Mouse (Mus musculus) CH12.LX (cell line): ENCODE results near the gene 4930595D18Rik. TPM values are rescaled to one million over a fixed set of nuclear protein-coding genes. Genes with fewer than 3 reads are reported as not detected.

Source experiments
- DNase-seq: peaks from one replicate; pipeline ENCODE4 v3.0.0-alpha.2; 2013; ENCODE audit errors: extremely low read depth
- H3K27ac ChIP-seq: 2 replicates; pipeline ENCODE4 v1.5.1; 2012; ENCODE audit warnings: low read depth, mild to moderate bottlenecking, control low read depth, moderate library complexity; ENCODE audit not compliant: insufficient read depth
- H3K27me3 ChIP-seq: replicated peaks from 2 replicates; pipeline ENCODE3; 2012; ENCODE audit warnings: inconsistent platforms
- H3K36me3 ChIP-seq, 2 experiments: replicated peaks in 1 of 2; 2 replicates each; pipeline versions ENCODE3 to v1.6.1; 2012; ENCODE audit warnings: inconsistent platforms in 1 of 2, low read length in 1 of 2, mild to moderate bottlenecking in 1 of 2, mixed read lengths in 1 of 2, moderate library complexity in 1 of 2; ENCODE audit not compliant: control insufficient read depth in 1 of 2, insufficient read depth in 1 of 2
- H3K4me1 ChIP-seq, 2 experiments: 2 replicates each; pipeline ENCODE4 v1.6.1; 2012; ENCODE audit warnings: inconsistent platforms in 1 of 2, moderate library complexity in 1 of 2; ENCODE audit not compliant: insufficient read depth in 2 of 2, control insufficient read depth in 1 of 2
- H3K4me2 ChIP-seq: 2 replicates; pipeline ENCODE4 v1.6.1; 2012; ENCODE audit warnings: low read depth, mild to moderate bottlenecking, control low read depth; ENCODE audit not compliant: poor library complexity, insufficient read depth, severe bottlenecking
- H3K4me3 ChIP-seq, 3 experiments: fragments of 150-350 bp in 1 of 3; sonication (generic) in 1 of 3; replicated peaks in 1 of 3; 2 replicates each; pipeline versions ENCODE3 to v1.5.1; 2011 to 2012; ENCODE audit warnings: low read depth in 2 of 3, low read length in 2 of 3, mild to moderate bottlenecking in 2 of 3, moderate library complexity in 2 of 3, control low read depth in 1 of 3, improper control_type of control experiment in 1 of 3, inconsistent platforms in 1 of 3, mixed read lengths in 1 of 3; ENCODE audit not compliant: poor library complexity in 1 of 3
- H3K79me2 ChIP-seq: replicated peaks from 2 replicates; pipeline ENCODE4 v1.6.1; 2012; ENCODE audit warnings: mild to moderate bottlenecking, moderate library complexity; ENCODE audit not compliant: control insufficient read depth, poor library complexity, insufficient read depth, severe bottlenecking; ENCODE audit errors: extremely low read depth
- H3K9ac ChIP-seq: 2 replicates; pipeline ENCODE4 v1.6.1; 2012; ENCODE audit warnings: low read depth, mild to moderate bottlenecking, control low read depth, moderate library complexity; ENCODE audit not compliant: insufficient read depth
- H3K9me3 ChIP-seq: replicated peaks from 2 replicates; pipeline ENCODE3; 2012; ENCODE audit warnings: low read length, inconsistent platforms, mixed read lengths
- CHD2 ChIP-seq: IDR thresholded peaks from 2 replicates; pipeline ENCODE4 v1.6.1; 2011; ENCODE audit warnings: low read length, improper control_type of control experiment
- CTCF ChIP-seq, 2 experiments: IDR thresholded peaks in 1 of 2; conservative IDR thresholded peaks in 1 of 2; 2 replicates each; pipeline ENCODE4 v1.5.1; 2011 to 2012; ENCODE audit warnings: low read depth in 2 of 2, low read length in 2 of 2, improper control_type of control experiment in 1 of 2, inconsistent platforms in 1 of 2, mild to moderate bottlenecking in 1 of 2, moderate library complexity in 1 of 2
- ELF1 ChIP-seq: IDR thresholded peaks from 2 replicates; pipeline ENCODE4 v1.6.1; 2014; ENCODE audit warnings: low read depth, mild to moderate bottlenecking, inconsistent platforms, low read length, improper control_type of control experiment
- EP300 ChIP-seq: IDR thresholded peaks from 2 replicates; pipeline ENCODE4 v1.6.1; 2011; ENCODE audit warnings: low read length, improper control_type of control experiment
- GABPA ChIP-seq: IDR thresholded peaks from 2 replicates; pipeline ENCODE4 v1.6.1; 2012; ENCODE audit warnings: low read depth, low read length, improper control_type of control experiment, inconsistent platforms; ENCODE audit not compliant: insufficient replicate concordance
- HCFC1 ChIP-seq: IDR thresholded peaks from 2 replicates; pipeline ENCODE4 v1.6.1; 2012; ENCODE audit warnings: low read depth, mild to moderate bottlenecking, inconsistent platforms, low read length, improper control_type of control experiment
- IRF4 ChIP-seq: IDR thresholded peaks from 2 replicates; pipeline ENCODE4 v1.6.1; 2014; ENCODE audit warnings: low read depth, mild to moderate bottlenecking, inconsistent platforms, low read length, improper control_type of control experiment
- JUND ChIP-seq: conservative IDR thresholded peaks from 2 replicates; pipeline ENCODE4 v1.6.1; 2011; ENCODE audit warnings: low read depth, low read length, improper control_type of control experiment
- MAFK ChIP-seq: IDR thresholded peaks from 2 replicates; pipeline ENCODE4 v1.6.1; 2011; ENCODE audit warnings: low read length, improper control_type of control experiment; ENCODE audit not compliant: insufficient replicate concordance
- MAZ ChIP-seq: IDR thresholded peaks from 2 replicates; pipeline ENCODE4 v1.6.1; 2012; ENCODE audit warnings: low read depth, mild to moderate bottlenecking, inconsistent platforms, low read length, improper control_type of control experiment, moderate library complexity
- MXI1 ChIP-seq: IDR thresholded peaks from 2 replicates; pipeline ENCODE4 v1.6.1; 2011; ENCODE audit warnings: mild to moderate bottlenecking, low read depth, low read length, improper control_type of control experiment
- MYC ChIP-seq: IDR thresholded peaks from 2 replicates; pipeline ENCODE4 v1.6.1; 2011; ENCODE audit warnings: low read depth, mild to moderate bottlenecking, improper control_type of control experiment, low read length
- NELFE ChIP-seq: IDR thresholded peaks from 2 replicates; pipeline ENCODE4 v1.6.1; 2011; ENCODE audit warnings: low read depth, low read length, improper control_type of control experiment
- PAX5 ChIP-seq: IDR thresholded peaks from 2 replicates; pipeline ENCODE4 v1.6.1; 2012; ENCODE audit warnings: low read length, inconsistent platforms, mixed read lengths
- POLR2A ChIP-seq: IDR thresholded peaks from 2 replicates; pipeline ENCODE4 v1.6.1; 2011; ENCODE audit warnings: low read depth, mild to moderate bottlenecking, improper control_type of control experiment, low read length
- POLR2AphosphoS2 ChIP-seq: IDR thresholded peaks from 2 replicates; pipeline ENCODE4 v1.6.1; 2011; ENCODE audit warnings: low read depth, low read length, improper control_type of control experiment
- SMC3 ChIP-seq: IDR thresholded peaks from 2 replicates; pipeline ENCODE4 v1.6.1; 2011; ENCODE audit warnings: low read depth, low read length, improper control_type of control experiment
- TBP ChIP-seq: conservative IDR thresholded peaks from 2 replicates; pipeline ENCODE4 v1.6.1; 2011; ENCODE audit warnings: low read depth, low read length, improper control_type of control experiment
- TCF12 ChIP-seq: IDR thresholded peaks from 2 replicates; pipeline ENCODE4 v1.6.1; 2014; ENCODE audit warnings: low read depth, mild to moderate bottlenecking, inconsistent platforms, low read length, improper control_type of control experiment
- USF1 ChIP-seq: IDR thresholded peaks from 2 replicates; pipeline ENCODE4 v1.6.1; 2014; ENCODE audit warnings: low read depth, mild to moderate bottlenecking, inconsistent platforms, low read length, improper control_type of control experiment
- USF2 ChIP-seq: conservative IDR thresholded peaks from 2 replicates; pipeline ENCODE4 v1.6.1; 2011; ENCODE audit warnings: low read depth, low read length, improper control_type of control experiment
- ZC3H11A ChIP-seq: IDR thresholded peaks from 2 replicates; pipeline ENCODE4 v1.6.1; 2012; ENCODE audit warnings: low read depth, mild to moderate bottlenecking, inconsistent platforms, low read length, improper control_type of control experiment
- ZMIZ1 ChIP-seq: IDR thresholded peaks from 2 replicates; pipeline ENCODE4 v1.6.1; 2012; ENCODE audit warnings: low read depth, mild to moderate bottlenecking, inconsistent platforms, low read length, improper control_type of control experiment
- ZNF384 ChIP-seq: IDR thresholded peaks from 2 replicates; pipeline ENCODE4 v1.6.1; 2012; ENCODE audit warnings: low read depth, low read length, improper control_type of control experiment, inconsistent platforms
- dilution Hi-C: fragments of 300-500 bp; cut with MboI; formaldehyde crosslinking; loops from 2 replicates; pipeline ENCODE4 v1.14.3; 2020; ENCODE audit warnings: low sequenced_read_pairs; ENCODE audit not compliant: extremely low pct_unique_long_range_greater_than_20kb, extremely low pct_ligation_motif_present
- in situ Hi-C: fragments of 300-500 bp; cut with MboI; formaldehyde crosslinking; loops from 3 replicates; pipeline ENCODE4 v1.14.3; 2019; ENCODE audit warnings: low sequenced_read_pairs, low pct_ligation_motif_present, low pct_unique_long_range_greater_than_20kb, mixed read lengths
- polyA plus RNA-seq: library from polyadenylated mRNA; unstranded; fragments of >175 nt; gene quantifications from 2 replicates; pipeline ENCODE4 v1.2.1, GENCODE M21; 2012; ENCODE audit warnings: low read depth; ENCODE audit not compliant: insufficient read length
- total RNA-seq, 2 experiments: library from RNA; depleted of rRNA; stranded (reverse); fragments of 300-350 nt in 1 of 2; fragments of >200 nt in 1 of 2; gene quantifications; 2 replicates each; pipeline ENCODE4 v1.2.3; 2012 to 2014

Gene 4930595D18Rik
- total and polyA plus RNA-seq, 3 experiments, result 0.57 TPM; not detected in 2

GRCm38 (mm10) chr12:111134169-111134568 is 50.1 kb downstream of the 4930595D18Rik start:
- TF ChIP-seq TCF12 (no peak), MXI1 (no peak), ZMIZ1 (no peak), CTCF (conservative IDR thresholded peaks at IDR 0.05 in 1 of 2, IDR thresholded peaks at IDR 0.05 in 1 of 2; ENCODE audit: low read depth in 2 of 2, low read length in 2 of 2) (no peak), MAFK (no peak), POLR2A (no peak), IRF4 (no peak), PAX5 (no peak), GABPA (no peak), TBP (no peak), MYC (no peak), USF1 (no peak), MAZ (no peak), CHD2 (no peak), JUND (no peak), EP300 (no peak), SMC3 (no peak), HCFC1 (no peak), USF2 (no peak)

GRCm38 (mm10) chr12:111125666-111126065 is 58.6 kb downstream of the 4930595D18Rik start:
- H3K4me3 ChIP-seq, result no peak overlapping the region
- in situ Hi-C loops, result no loop called here

More at GRCm38 (mm10) chr12:111134169-111134568, 50.1 kb downstream of the 4930595D18Rik start:
- Histone ChIP-seq H3K4me3 (no peak overlapping the region), H3K9me3 (peaks cover 2% of the 10 kb centered on the region), H3K4me2 (no peak overlapping the region), H3K27ac (no peak overlapping the region), H3K36me3 (no peaks in the 10 kb centered on the region), H3K4me1 (peaks cover 0 to 10% of the 10 kb centered on the region in 2 experiments; a peak in 1 of 4 replicates), H3K27me3 (no peaks in the 10 kb centered on the region), H3K9ac (no peak overlapping the region), H3K79me2 (no peaks in the 10 kb centered on the region)
- in situ Hi-C loops, result loop anchor here (10.0 kb wide), 1 partner anchor 199 kb away; no protein-coding TSS in a partner anchor
- DNase-seq, result no peak
- dilution Hi-C loops, result no loop called here

More at GRCm38 (mm10) chr12:111125666-111126065, 58.6 kb downstream of the 4930595D18Rik start:
- no peaks in the 10 kb centered on the region for H3K79me2 ChIP-seq
- H3K9me3 ChIP-seq, result peaks cover 4% of the 10 kb centered on the region
- H3K9ac ChIP-seq, result no peak overlapping the region
- H3K4me2 ChIP-seq, result no peak overlapping the region
- TF ChIP-seq USF2 (no peak), POLR2AphosphoS2 (no peak), CTCF (conservative IDR thresholded peaks at IDR 0.05 in 1 of 2, IDR thresholded peaks at IDR 0.05 in 1 of 2; ENCODE audit: low read depth in 2 of 2, low read length in 2 of 2) (no peak), NELFE (no peak), JUND (no peak), MYC (no peak), ZNF384 (no peak), ZMIZ1 (no peak), ZC3H11A (no peak), ELF1 (no peak)
- H3K27ac ChIP-seq, result no peak overlapping the region
- H3K4me1 ChIP-seq, result no peaks in the 10 kb centered on the region
- dilution Hi-C loops, result no loop called here
- peaks cover 0 to 10% of the 10 kb centered on the region in 2 experiments for H3K36me3 ChIP-seq
- H3K27me3 ChIP-seq, result no peaks in the 10 kb centered on the region
- DNase-seq, result no peak
